Mouse (Mus musculus): Measurements from ENCODE around the gene Ccdc80. TPM values are rescaled to one million over a fixed set of nuclear protein-coding genes. Genes with fewer than 3 reads are reported as not detected.

Ccdc80 gene
- total and polyA plus RNA-seq, 3 experiments, result 0.11 TPM; not detected in 2

DNA sequence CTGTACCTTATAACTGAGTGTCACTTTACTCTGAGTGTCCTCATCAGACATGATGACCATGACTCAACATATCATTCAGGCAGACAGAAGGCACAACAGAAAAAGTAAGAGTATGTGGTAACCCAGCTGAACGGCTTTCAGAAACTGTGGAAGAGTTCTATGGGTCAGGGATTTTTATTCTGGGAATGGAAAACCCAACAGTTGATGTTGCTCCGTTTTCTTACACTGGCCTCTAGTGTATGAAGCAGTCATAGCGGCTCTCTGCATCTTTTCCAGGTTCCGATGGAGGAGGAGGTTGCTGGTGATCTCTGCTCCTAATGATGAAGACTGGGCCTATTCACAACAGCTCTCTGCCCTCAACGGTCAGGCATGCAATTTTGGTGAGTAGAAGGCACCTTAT lies 29.4 kb downstream of the Ccdc80 start:
- ATAC-seq (ENCODE audit: extremely low read depth, insufficient number of reproducible peaks, low FRiP score, poor library complexity, severe bottlenecking) (no peak), DNase-seq (ENCODE audit: low spot score) (no peak)
- H3K4me1 ChIP-seq (ENCODE audit: insufficient read depth, low read depth, low read length), result no peaks in the 10 kb centered on the region
- no peaks in the 10 kb centered on the region for H3K9me3 ChIP-seq (replicated peaks)
- no peaks in the 10 kb centered on the region for H3K36me3 ChIP-seq (replicated peaks)
- H3K27me3 ChIP-seq (ENCODE audit: insufficient read depth, low read length), result peaks cover 17% of the 10 kb centered on the region
- TF ChIP-seq TAL1 (conservative IDR thresholded peaks at IDR 0.05; ENCODE audit: low read depth, low read length), result no peak
- TF ChIP-seq GATA1 (IDR thresholded peaks at IDR 0.05; ENCODE audit: borderline replicate concordance, low read length), result no peak
- no peak for TF ChIP-seq GATA2 (IDR thresholded peaks at IDR 0.05; ENCODE audit: borderline replicate concordance, low read depth, low read length)
- no peak for TF ChIP-seq POLR2AphosphoS5 (IDR thresholded peaks at IDR 0.05; ENCODE audit: insufficient replicate concordance, low read depth, low read length)
- TF ChIP-seq CTCF (IDR thresholded peaks at IDR 0.05; ENCODE audit: low read depth, low read length), result no peak
- no peak overlapping the region for H3K4me3 ChIP-seq (ENCODE audit: low read depth, low read length)

DNA sequence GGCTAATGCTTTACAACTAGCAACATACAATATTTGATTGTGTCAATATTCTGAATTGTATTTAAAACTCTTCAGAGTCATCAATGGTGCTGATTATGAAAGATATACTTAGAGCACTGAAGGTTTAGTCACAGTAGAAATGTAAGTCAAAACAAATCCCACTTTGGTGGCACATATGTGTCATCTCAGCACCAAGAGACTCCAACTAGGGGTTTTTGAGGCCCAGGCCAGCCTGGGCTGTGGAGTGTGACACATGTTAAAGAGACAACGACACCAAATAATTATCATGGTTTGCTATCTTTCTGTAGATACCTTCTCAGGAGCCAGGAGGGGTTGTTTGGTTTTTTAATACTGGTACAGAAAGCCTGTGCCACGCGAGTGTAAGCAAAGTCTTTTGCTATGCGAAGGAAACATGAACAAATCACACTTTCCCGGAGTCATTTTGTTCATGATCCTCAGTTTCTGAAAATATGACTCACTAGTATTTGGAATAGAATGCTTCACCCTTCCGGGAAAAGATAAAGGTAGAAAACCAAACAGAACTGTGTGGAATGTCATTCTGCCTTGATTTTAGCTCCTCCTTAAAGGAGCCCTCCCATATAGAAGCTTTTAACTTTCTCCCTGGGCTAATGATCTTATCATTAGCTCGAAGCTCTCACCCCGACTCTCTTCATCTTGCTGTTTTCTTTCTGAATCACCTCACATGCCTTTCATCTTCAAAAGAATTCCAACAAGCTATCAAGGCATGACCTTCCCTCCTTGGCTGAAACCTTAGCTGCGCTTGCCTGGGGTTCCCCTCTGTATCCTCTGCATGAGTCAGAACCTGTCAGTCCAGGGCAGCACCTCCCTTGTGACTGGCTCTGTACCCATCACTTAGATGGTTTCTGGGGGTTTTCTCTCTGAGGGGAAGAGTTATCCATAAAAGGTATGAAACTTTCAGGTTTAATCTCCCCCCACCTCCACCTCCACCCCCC lies 31.3 kb downstream of the Ccdc80 start:
- Histone ChIP-seq H3K36me3 (replicated peaks) (no peaks in the 10 kb centered on the region), H3K4me1 (ENCODE audit: insufficient read depth, low read depth, low read length) (no peaks in the 10 kb centered on the region), H3K4me3 (ENCODE audit: low read depth, low read length) (no peak overlapping the region), H3K9me3 (replicated peaks) (no peaks in the 10 kb centered on the region), H3K27me3 (ENCODE audit: insufficient read depth, low read length) (peaks cover 19% of the 10 kb centered on the region)
- no peak for ATAC-seq (ENCODE audit: extremely low read depth, insufficient number of reproducible peaks, low FRiP score, poor library complexity, severe bottlenecking)
- DNase-seq (ENCODE audit: low spot score), result no peak
- TF ChIP-seq TAL1 (conservative IDR thresholded peaks at IDR 0.05; ENCODE audit: low read depth, low read length) (no peak), POLR2AphosphoS5 (IDR thresholded peaks at IDR 0.05; ENCODE audit: insufficient replicate concordance, low read depth, low read length) (no peak), GATA1 (IDR thresholded peaks at IDR 0.05; ENCODE audit: borderline replicate concordance, low read length) (no peak), GATA2 (IDR thresholded peaks at IDR 0.05; ENCODE audit: borderline replicate concordance, low read depth, low read length) (no peak), CTCF (IDR thresholded peaks at IDR 0.05; ENCODE audit: low read depth, low read length) (no peak)

DNA sequence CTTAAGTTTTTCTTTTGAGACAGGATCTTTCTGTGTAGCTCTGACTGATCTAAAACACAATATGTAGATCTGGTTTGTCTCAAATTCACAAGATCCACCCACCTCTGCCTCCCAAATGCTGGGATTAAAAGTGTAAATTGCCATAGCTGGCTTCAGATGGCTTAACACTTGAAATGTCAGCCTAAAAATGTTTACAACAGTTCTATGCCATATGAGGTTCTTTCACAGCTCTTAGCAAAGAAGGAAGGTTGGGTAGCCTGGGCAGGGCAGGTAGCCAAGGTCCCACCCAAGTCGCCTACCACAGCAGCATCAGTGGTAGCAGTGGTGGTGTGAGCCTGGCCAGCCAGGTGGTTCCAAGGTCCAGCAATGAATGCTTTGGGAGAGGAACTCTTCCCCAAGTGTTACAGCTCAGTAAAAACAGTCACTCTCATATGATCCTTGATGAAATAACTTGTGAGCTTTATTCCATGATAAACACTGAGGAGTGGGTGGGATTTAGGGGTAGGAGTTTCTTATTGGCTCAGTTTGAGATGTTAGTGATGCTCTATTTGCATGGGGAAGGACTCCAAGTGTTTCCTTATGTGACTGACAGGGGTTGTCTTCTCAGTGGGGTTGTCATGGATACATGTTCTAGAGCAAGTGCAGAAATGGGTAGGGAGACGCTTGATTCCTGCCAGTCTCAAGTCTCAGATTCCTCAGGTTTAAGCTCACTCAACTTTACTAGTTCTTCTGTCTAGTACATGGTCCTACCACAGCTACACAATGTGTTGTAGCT lies 34.9 kb downstream of the Ccdc80 start:
- no peak for DNase-seq (ENCODE audit: low spot score)
- TF ChIP-seq GATA2 (IDR thresholded peaks at IDR 0.05; ENCODE audit: borderline replicate concordance, low read depth, low read length), result no peak
- no peak for TF ChIP-seq POLR2AphosphoS5 (IDR thresholded peaks at IDR 0.05; ENCODE audit: insufficient replicate concordance, low read depth, low read length)
- TF ChIP-seq CTCF (IDR thresholded peaks at IDR 0.05; ENCODE audit: low read depth, low read length), result no peak
- no peak for TF ChIP-seq GATA1 (IDR thresholded peaks at IDR 0.05; ENCODE audit: borderline replicate concordance, low read length)
- no peak for TF ChIP-seq TAL1 (conservative IDR thresholded peaks at IDR 0.05; ENCODE audit: low read depth, low read length)
- ATAC-seq (ENCODE audit: extremely low read depth, insufficient number of reproducible peaks, low FRiP score, poor library complexity, severe bottlenecking), result no peak
- H3K27me3 ChIP-seq (ENCODE audit: insufficient read depth, low read length), result peaks cover 12% of the 10 kb centered on the region; the same call in 1 of the 2 replicates
- H3K4me3 ChIP-seq (ENCODE audit: low read depth, low read length), result no peak overlapping the region
- no peaks in the 10 kb centered on the region for H3K9me3 ChIP-seq (replicated peaks)
- H3K4me1 ChIP-seq (ENCODE audit: insufficient read depth, low read depth, low read length), result no peaks in the 10 kb centered on the region
- no peaks in the 10 kb centered on the region for H3K36me3 ChIP-seq (replicated peaks)

DNA sequence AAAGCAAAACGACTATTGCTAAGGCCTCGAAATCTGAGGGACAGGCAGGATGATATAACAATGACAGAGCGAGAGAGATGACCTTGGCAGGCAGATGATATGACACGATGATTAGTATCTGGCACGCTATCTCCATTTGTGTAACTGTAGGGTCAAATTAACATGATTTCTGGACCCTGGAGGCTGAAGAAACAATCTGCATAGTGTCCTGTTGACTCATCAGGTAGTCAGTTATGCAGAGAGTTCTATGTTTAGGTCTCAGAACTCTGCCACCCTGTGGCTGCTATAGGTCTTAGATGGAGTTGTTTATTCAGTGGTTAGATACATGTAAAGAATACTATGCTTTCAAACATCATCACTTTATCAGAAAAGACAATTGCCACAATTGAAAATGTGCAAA lies 48.5 kb downstream of the Ccdc80 start:
- no peaks in the 10 kb centered on the region for H3K27me3 ChIP-seq (ENCODE audit: insufficient read depth, low read length)
- ATAC-seq (ENCODE audit: extremely low read depth, insufficient number of reproducible peaks, low FRiP score, poor library complexity, severe bottlenecking) (no peak), DNase-seq (ENCODE audit: low spot score) (no peak)
- no peaks in the 10 kb centered on the region; the same call in 1 of the 2 replicates for H3K4me1 ChIP-seq (ENCODE audit: insufficient read depth, low read depth, low read length)
- H3K4me3 ChIP-seq (ENCODE audit: low read depth, low read length), result no peak overlapping the region
- H3K36me3 ChIP-seq (replicated peaks), result peaks cover 44% of the 10 kb centered on the region
- no peak for TF ChIP-seq TAL1 (conservative IDR thresholded peaks at IDR 0.05; ENCODE audit: low read depth, low read length)
- TF ChIP-seq POLR2AphosphoS5 (IDR thresholded peaks at IDR 0.05; ENCODE audit: insufficient replicate concordance, low read depth, low read length), result no peak
- no peak for TF ChIP-seq GATA1 (IDR thresholded peaks at IDR 0.05; ENCODE audit: borderline replicate concordance, low read length)
- TF ChIP-seq GATA2 (IDR thresholded peaks at IDR 0.05; ENCODE audit: borderline replicate concordance, low read depth, low read length), result no peak
- TF ChIP-seq CTCF (IDR thresholded peaks at IDR 0.05; ENCODE audit: low read depth, low read length), result no peak
- H3K9me3 ChIP-seq (replicated peaks), result no peaks in the 10 kb centered on the region

DNA sequence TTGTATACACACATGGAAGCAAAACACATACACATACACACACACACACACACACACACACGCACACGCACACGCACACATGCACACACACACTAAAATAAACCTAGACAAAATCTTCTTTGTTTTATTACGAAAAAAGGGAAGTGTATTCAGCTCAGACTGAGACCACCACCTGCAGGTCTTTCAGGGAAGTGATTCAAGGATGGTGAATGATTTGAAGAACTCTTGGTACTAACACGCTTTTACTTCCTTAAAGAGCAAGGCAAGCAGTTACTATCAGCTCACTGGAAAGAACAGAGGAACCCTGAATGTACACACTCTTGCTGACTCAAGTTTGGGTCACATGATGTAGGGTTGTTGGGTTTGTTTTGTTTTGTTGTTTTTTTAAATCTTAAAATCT lies 49.4 kb downstream of the Ccdc80 start:
- no peaks in the 10 kb centered on the region for H3K9me3 ChIP-seq (replicated peaks)
- H3K4me3 ChIP-seq (ENCODE audit: low read depth, low read length), result no peak overlapping the region
- H3K36me3 ChIP-seq (replicated peaks), result peaks cover 49% of the 10 kb centered on the region
- no peak for TF ChIP-seq TAL1 (conservative IDR thresholded peaks at IDR 0.05; ENCODE audit: low read depth, low read length)
- no peak for ATAC-seq (ENCODE audit: extremely low read depth, insufficient number of reproducible peaks, low FRiP score, poor library complexity, severe bottlenecking)
- no peaks in the 10 kb centered on the region for H3K27me3 ChIP-seq (ENCODE audit: insufficient read depth, low read length)
- DNase-seq (ENCODE audit: low spot score), result no peak
- H3K4me1 ChIP-seq (ENCODE audit: insufficient read depth, low read depth, low read length), result no peaks in the 10 kb centered on the region; the same call in 1 of the 2 replicates

DNA sequence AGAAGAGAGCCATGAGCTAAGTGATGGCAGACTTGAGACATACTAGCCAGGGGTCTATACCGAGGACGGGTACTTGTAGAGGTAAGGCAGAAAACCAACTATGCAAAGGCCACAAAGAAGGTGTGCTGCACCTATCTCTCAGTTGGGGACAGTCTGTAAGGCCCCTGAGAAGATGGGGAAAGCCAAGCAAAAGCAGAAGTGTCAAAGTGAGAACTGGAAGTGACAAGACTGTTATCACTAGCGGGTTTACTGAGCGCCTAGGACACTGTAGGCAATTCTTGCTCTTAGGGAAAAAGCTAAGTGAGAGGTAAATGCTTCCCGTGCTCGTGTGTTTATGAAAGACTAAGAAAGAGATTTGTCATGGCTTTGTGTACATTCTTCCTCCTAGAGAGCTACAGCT lies 51.9 kb downstream of the Ccdc80 start:
- Histone ChIP-seq H3K4me1 (ENCODE audit: insufficient read depth, low read depth, low read length) (no peaks in the 10 kb centered on the region; the same call in 1 of the 2 replicates), H3K27me3 (ENCODE audit: insufficient read depth, low read length) (no peaks in the 10 kb centered on the region), H3K4me3 (ENCODE audit: low read depth, low read length) (no peak overlapping the region), H3K36me3 (replicated peaks) (peaks cover 56% of the 10 kb centered on the region), H3K9me3 (replicated peaks) (no peaks in the 10 kb centered on the region)
- ATAC-seq (ENCODE audit: extremely low read depth, insufficient number of reproducible peaks, low FRiP score, poor library complexity, severe bottlenecking), result no peak
- TF ChIP-seq CTCF (IDR thresholded peaks at IDR 0.05; ENCODE audit: low read depth, low read length) (no peak), POLR2AphosphoS5 (IDR thresholded peaks at IDR 0.05; ENCODE audit: insufficient replicate concordance, low read depth, low read length) (no peak), TAL1 (conservative IDR thresholded peaks at IDR 0.05; ENCODE audit: low read depth, low read length) (no peak), GATA1 (IDR thresholded peaks at IDR 0.05; ENCODE audit: borderline replicate concordance, low read length) (no peak), GATA2 (IDR thresholded peaks at IDR 0.05; ENCODE audit: borderline replicate concordance, low read depth, low read length) (no peak)
- DNase-seq (ENCODE audit: low spot score), result no peak

Measured in G1E (cell line).